Mouse (Mus musculus): Measurements from ENCODE around the gene Hlcs.

Hlcs gene

DNA sequence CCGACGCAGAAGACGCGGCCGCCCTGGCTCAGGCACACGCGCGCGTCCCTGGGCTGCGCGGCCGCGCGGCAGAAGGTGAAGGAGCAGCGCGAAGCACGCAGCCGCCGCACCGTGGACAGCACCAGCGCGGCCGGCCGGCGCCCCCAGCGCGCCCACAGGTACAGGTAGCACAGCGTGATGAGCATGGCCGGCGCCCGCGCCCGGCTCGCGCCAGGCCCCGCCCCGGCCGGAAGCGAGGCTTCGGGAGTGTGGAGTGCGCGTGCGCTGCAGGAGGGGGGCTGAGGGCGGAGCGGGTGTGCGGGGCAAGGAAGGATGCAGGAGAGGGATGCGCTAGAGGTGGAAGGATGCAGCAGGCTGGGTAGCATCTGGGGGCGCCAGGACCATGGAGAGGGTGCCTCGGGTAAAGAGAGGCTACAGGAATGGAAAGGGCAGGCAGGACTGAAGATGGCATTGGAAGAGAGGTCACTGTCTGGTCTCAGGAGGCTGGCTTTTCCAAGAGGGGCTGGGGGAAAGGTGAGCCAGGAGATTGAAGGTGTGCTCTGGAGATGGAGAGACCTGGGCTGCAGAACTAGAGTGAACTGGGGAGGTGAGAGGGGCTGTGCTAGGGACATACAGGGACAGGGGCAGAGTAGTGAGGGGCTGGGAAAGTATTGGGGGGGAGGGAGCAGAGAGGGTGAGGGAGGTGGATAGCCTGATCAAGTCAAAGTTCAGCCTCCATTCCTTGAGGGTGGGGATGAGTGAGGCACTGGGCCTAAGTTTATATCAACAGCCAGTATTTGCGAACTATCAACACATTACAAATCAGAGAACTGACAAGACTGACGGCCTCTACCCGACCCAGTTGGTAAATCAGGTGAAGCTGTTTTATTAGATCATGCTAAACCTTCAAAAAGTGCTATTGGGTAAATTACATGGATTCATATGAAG lies 23.0 kb downstream of the Hlcs start:
- in situ Hi-C loops (cut with MseI, MboI) = no loop called here

DNA sequence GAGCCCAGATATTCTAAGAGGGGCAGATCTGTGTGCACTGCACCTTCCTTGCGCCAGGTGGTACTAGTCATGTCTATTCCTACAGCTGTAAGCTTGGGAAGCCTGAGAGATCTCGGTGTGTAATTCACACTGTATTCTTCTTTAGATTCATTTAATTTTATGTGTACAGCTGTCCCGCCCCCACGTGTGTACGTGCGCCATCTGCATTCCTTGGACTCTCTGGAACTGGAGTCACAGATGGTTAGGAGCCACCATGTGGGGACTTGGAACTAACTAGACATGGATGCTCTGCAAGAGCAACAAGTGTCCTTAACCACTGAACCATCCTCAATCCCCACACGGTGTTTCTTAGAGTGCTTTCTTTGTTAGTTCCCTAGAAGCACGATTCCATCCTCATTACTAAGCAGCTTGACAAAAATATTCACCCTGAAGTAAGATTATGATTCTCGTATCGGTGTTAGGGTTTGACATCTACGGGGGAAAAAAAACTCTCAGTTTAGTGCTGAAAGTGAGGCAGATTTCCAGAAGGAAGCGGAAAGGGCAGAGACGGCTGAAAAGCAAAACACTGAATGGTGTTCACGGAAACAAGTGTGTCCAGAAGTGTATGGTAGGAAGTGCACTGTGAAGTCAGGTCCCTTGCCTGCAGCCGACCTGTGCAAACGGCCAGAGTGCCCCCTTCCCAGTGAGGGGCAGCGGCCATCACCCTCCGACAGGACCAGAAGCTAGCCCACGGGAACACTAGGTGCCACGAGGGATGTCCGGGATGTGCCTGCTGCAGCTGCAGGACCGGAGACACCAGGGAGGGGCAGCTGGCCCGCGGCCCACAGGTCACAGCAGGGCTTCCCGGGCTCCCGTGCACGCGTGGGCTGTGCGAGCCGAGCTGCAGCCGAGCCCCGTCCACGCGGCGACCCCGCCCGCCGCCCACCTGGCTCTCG lies 24.0 kb downstream of the Hlcs start:
- in situ Hi-C loops (cut with MseI, MboI) = no loop called here

DNA sequence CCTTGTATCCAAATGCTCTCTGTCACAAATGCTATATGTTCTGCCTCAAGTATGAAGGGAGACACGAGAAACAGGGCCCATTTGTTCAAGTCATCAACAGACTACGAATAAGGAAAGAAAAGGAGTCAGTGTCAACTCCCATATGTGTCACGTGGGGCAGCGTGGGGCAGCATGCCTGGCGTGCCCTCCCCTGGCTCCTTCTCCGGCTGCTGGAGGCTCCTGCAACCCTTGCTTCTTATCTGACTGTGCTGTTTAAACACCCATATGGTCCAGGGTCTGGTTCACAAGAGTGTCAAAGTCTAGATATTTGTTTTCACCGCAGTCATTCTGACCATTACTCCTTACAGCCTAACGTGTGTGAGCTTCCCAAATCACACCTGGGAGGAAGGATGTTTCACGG lies 25.5 kb downstream of the Hlcs start:
- in situ Hi-C loops (cut with MseI, MboI) = no loop called here

DNA sequence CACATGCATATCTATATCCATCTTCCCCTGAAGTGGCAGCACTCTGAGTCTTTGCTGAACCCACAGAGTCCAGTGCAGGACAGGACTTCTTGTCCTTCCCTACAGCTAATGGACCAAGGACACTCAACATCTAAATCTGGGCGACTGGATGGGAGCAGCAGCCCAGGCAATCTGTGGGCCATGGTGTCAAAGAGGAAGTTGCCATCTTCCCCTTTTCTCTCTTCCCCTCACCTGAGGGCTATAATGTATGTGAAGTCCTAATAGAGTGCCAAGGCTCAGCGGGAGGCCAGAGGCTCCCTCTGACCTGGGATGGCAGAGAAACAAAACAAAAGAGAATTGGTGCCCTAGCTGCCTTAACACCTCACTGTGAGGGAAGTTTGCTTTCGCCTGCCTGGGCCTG lies 29.4 kb downstream of the Hlcs start:
- in situ Hi-C loops (cut with MseI, MboI) = no loop called here

DNA sequence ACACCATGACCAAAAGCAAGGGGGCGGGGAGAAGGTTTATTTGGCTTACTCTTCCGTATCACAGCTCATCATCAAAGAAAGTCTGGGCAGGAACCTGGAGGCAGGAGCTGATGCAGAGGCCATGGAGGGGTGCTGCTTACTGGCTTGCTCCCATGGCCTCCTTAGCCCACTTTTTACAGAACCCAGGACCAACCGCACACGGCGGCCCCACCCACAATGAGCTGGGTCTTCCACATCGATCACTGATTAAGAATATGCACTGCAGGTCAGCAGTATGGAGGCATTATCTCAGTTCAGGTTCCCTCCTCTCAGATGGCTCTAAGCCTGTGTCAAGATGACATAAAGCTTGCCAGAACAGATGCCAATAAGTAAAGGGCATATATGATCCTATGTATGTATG lies 42.5 kb downstream of the Hlcs start:
- in situ Hi-C loops (cut with MseI, MboI) = loop anchor here in 1 of 2 experiments (5.0 kb wide), 1 partner anchor 51 kb away; no protein-coding TSS in a partner anchor

DNA sequence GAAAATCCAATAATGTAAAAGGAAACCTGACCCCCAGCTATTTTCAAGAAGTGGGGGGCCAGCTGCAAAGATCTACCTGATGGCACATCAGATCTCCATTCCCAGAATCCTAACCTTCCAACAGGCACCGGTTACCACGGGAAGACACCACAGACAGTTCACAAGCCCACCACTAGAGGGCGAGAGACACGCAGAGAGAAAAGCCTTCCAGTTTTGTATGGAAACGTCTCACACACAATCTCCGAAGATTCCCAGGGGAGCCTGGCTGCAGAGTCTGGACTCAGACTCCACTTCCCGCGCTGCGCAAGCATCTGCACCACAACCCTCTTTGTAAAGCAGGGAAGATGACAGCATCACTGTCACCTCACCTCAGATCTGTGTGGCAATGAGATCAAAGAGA lies 43.7 kb downstream of the Hlcs start:
- in situ Hi-C loops (cut with MseI, MboI) = loop anchor here in 1 of 2 experiments (5.0 kb wide), 1 partner anchor 53 kb away; no protein-coding TSS in a partner anchor

DNA sequence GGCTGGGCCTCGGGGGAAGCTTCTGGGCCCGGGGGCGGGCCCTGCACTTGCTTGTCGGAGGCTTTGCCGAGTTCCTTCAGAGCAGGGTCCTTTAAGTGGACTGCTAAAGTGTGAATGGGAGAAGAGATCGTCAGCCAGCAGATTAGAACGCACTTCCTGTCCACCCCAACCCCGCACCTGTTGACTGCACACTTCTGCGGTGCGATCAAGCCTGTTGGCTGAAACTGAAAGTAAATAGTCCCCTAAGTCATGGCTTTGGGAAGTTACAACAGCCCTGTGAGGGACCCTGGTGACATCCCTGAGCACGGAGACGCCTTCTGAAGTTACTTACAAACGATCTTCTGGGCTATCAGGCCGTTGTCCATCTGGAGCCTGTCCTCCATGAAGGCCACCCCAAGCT lies 45.2 kb downstream of the Hlcs start:
- in situ Hi-C loops (cut with MseI, MboI) = no loop called here

DNA sequence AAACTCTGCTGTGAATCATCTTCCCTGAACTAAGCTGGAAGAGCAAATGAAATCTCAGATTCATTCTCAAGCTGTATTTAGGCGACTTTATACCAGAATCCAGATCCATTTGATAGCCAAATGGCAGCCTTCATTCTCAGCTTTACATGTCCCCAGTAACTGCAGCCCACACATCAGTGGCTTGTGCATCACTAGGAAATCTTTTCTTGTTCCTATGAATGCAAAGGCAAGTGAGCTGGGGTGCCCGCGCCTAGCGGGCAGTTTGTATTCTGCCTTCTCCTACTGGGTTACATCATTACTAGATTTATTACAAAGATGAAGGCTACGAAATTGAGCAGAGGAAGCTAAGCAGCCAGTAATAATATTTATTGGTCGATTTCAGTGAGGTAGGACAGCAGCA lies 48.8 kb downstream of the Hlcs start:
- in situ Hi-C loops (cut with MseI, MboI) = no loop called here

DNA sequence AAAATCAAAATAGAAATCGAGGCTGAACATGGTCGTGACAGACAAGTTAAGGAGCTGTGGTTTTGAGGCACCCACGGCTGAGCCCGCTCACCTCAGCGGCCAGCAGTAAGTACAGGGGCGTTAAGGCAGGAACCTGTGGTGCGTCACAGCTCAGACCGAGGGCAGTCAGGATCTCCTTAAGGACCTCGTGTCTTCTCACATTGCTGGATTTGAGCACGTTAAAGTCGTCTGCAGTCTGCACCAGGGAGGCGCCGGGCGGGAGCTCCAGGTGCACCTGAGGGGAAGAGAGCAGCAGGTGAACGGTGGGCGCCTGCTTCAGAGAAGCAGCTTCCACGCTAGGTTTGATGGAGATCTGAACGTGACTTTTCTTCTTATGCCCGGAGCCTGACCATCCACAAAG lies 50.9 kb downstream of the Hlcs start:
- in situ Hi-C loops (cut with MseI, MboI) = no loop called here

DNA sequence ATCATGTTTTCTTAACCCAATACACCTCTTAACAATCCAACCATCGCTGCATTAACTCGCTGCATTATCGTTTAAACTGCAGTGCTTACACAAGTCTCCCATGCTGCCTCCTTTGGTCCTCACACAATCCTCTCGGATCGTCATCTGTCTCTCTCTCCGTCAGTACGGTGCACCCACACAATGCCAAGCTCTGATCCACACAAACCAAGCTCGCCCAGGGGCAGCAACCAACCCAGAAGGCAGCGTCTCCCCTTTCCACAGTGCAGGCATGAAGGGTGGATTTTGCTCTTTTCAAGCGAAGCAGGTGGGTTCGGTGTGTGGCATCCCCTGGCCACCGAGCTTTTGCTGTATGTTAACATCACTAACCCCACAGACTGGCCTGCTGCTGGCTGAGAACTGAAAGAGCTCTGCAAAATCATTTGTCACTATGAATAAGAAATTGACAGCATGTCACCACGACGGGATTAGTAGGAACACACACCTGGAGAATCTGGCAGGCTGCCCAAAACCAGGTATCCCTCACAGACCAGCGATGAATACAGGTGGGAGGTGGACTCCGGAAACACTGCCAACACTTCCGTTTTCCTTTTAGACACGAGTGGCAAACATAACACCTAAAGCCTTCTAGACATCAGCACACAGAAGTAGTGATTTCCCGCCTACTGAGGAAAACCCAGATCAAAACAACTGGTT lies 52.3 kb downstream of the Hlcs start:
- in situ Hi-C loops (cut with MseI, MboI) = no loop called here

DNA sequence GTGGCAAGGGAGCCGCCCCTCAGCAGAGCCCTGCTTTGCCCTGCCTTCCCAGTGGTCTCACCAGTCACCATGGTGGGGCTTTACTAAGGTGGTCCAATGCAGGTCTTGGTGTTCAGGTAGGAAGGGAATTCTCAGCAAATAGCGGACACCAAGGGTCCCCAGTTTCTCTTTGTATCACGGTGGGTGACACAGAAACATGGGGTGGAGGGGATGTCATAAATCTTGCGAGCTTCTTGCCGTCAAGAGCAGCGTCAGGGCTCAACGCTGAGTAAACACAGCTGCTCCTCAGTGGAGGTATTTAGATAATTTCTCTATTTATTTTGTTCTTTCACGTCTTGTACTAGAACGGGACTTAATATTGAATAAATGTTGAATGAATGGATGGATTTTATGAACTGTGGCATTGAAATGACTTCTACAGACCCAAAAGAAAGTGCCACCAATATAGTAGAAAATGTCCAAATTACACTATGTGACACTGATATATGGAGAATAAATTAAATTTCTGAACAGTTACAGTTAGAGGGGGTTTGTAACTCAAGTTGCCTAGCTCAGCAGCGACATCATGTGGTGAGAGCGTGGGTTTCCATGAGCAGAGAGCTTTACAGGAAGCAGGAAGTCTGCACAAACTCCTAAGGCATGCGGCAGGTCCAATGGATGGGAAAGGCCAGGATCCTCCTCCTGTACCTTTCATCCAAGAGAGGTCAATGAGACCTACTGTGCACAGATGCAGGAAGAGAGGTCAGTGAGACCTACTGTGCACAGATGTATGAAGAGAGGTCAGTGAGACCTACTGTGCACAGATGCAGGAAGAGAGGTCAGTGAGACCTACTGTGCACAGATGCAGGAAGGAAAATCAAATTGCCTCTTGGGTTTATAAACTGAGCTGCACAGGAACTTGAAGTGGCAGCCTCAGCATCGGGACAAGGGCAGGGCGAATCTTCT lies 54.7 kb downstream of the Hlcs start:
- in situ Hi-C loops (cut with MseI, MboI) = loop anchor here (10.0 kb wide), 1 partner anchor 214 kb away; no protein-coding TSS in a partner anchor

DNA sequence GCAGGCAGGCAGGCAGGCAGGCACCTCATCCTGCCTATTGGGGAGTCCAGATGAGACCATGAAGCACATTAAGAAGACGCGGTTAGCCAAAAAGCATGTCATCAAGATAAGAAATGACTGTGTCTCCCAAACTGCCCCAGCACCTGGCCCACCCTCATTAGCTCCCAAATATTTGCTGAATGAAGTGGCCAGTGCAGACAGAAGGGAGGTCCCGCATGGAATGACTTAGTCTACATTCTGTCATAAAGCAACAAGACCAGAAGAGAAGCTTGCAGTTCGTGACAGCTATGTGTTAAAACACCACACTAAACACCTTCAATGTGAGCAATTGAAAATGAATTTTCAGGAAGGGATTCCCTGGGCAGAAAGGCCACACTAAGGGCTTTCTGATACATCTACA lies 57.8 kb downstream of the Hlcs start:
- in situ Hi-C loops (cut with MseI, MboI) = loop anchor here (10.0 kb wide), 1 partner anchor 211 kb away; no protein-coding TSS in a partner anchor

DNA sequence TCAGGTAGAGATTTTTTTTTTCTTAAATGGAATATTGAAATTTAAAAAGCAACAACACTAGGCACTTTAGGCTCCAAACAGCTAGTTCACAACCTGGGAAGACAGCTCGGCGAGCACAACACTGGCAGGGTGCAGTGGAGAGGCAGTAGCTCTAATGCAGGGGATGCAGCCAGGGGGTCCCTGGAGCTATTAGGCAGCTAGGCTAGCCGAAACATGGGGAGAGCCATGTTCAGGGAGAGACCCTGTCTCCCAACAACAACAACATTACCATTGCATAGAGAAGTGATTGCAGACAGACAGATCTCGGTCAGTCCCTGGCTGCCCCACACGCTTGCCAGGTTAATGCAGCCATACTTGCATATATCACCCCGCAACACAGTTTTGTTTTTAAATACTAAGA lies 58.3 kb downstream of the Hlcs start:
- in situ Hi-C loops (cut with MseI, MboI) = loop anchor here (10.0 kb wide), 1 partner anchor 210 kb away; no protein-coding TSS in a partner anchor

DNA sequence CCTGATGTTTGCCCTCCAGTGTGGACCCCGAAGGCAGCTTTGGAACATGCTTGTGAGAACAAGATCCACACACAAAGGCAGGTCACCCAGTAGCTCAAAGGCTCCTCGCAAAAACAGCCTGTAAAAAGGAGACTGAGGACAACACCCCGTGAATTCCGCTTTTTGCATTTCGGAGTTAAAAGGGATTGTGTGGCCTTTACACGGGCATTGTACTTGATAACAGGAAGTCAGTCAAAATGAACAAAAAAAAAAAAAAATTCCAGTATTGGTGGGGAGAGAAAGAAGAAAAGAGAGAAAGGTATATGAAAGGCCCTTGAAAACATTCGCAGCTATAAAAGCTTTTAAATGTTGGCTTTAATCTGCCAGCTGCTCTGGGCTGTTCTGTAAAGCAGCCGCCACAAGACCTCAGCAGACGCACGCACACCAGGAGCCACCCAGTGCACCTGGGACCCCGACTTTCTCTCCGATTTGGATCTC lies 58.9 kb downstream of the Hlcs start:
- in situ Hi-C loops (cut with MseI, MboI) = loop anchor here (10.0 kb wide), 1 partner anchor 210 kb away; no protein-coding TSS in a partner anchor

DNA sequence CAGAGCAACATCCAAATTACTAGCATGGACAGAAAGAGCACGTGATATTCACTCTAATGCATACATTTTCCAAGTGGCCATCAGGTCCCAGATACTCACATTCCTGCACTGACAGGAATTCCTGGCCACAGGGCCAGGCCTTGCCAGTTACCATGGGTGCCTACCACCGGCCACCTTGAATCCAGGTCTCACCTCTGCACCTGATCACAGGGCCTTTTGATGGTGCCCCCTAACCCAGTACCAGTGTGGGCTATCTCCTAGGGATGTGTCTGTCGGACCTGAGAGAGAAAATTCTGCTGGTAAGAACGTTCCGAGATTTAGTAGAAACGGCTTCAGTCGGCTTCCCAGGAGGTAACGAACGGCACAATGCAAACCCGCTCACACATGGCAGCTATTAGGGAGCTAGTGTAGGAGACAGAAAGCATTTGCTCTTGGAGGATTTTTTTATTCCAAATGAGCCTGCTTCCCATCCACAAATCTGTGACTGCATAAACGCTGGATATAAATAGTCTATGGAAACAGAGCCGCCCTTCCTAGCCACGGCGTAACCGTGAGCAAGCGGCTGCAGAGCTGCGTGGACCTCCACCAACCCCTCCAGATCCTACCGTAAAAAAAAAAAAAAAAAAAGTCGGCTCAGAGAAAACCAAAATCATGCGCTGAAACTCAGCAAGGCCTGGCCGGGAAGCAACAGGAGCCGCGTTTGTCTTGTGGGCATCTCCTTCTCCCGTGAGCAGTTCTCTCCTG lies 59.5 kb downstream of the Hlcs start:
- in situ Hi-C loops (cut with MseI, MboI) = loop anchor here (10.0 kb wide), 1 partner anchor 209 kb away; no protein-coding TSS in a partner anchor

DNA sequence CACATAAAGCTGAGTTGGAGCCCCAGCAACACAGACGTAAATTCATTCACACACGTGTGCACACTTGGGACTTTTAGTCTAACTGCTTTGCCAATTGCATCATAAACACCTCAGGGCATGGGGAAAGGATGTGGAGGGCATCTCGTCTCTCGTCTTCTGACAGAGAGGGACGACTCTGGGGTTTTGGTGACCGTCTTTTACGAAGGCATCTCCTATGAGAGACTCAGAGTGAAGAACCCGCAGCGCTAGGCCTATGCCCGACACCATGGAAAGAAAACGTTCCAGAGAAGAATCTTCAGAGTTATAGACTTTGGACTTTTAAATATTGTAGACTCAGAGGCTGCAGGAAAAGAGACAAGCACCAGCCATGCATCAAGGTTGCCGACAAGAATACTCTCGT lies 61.6 kb downstream of the Hlcs start:
- in situ Hi-C loops (cut with MseI, MboI) = loop anchor here (10.0 kb wide), 1 partner anchor 207 kb away; no protein-coding TSS in a partner anchor

DNA sequence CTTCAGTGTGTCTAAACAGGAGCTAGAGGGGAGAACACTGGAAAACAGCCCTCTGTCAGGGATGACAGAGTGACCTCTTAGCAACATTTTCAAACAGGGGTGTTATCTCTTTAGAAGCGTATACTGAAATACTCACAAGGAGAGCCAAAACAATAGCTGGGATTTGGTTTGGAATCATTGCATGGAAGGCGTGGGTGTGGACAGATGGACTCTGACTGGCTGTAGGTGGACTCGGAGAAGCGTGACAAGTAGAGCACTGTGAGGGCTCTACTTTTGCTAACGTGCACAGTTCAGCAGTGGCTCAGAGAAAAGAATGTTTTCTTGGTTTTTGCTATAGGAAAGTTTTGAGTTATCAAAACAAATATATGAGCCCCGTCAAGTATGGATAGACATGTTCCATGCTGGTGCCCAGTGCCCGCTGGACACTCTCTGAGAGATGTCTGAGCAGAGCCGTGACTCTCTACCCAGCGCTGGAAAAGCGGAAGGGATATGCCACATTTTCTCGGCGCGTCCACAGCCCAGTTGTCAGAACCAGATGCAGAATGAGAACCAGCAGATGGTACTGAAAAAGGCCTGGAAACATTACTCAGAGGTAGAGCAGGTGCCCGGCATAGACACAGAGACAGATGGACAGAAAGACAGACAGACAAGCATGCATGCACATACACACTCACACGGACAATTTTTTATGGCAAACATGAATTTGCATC lies 62.6 kb downstream of the Hlcs start:
- in situ Hi-C loops (cut with MseI, MboI) = loop anchor here (10.0 kb wide), 1 partner anchor 206 kb away; no protein-coding TSS in a partner anchor

DNA sequence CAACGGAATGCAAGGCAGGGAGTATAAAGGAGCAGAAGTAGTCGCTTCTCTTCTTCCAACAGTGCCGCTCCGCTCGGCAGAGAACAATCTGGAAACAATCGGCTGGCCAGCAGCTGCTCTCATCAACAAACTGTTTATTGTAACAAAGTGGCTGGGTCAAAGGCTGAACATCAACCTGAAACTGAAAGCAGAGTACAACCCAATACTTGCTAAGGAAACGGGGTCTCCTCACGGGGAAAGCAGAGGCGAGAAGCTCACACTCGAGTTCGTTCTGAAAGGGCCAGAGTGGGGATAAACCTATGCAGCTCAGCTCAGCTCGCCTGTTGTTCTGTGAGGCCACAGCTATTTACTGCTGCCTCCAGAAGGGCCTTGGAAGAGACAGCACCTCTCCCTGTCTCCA lies 63.2 kb downstream of the Hlcs start:
- in situ Hi-C loops (cut with MseI, MboI) = loop anchor here (10.0 kb wide), 1 partner anchor 205 kb away; no protein-coding TSS in a partner anchor

Data from mouse trophoblast stem cell (cell line).